Mouse (Mus musculus) kidney, embryonic 15.5 days (tissue): ENCODE measurements at regions not wholly inside any gene's neighbourhood (a gene's known extent, or its start where the extent isn't known, plus 50 kb on each side); places are given as distances from the start of the nearest gene placed in this dataset.

ENCODE experiments used
- ATAC-seq: fragments of 200-750 bp; cut with Nextera tagmentation; replicated peaks from 2 replicates; pipeline ENCODE4 v1.8.0; 2017; ENCODE audit warnings: moderate TSS enrichment; ENCODE audit not compliant: low FRiP score
- H3K27ac ChIP-seq: fragments of 300-500 bp; sonication (generic); 2 replicates; pipeline ENCODE4 v1.5.1; 2015; ENCODE audit warnings: mild to moderate bottlenecking, inconsistent platforms
- H3K27me3 ChIP-seq: fragments of 300-500 bp; sonication (generic); 2 replicates; pipeline ENCODE4 v1.6.1; 2015; ENCODE audit warnings: inconsistent platforms
- H3K36me3 ChIP-seq: fragments of 300-500 bp; sonication (generic); 2 replicates; pipeline ENCODE4 v1.6.1; 2015; ENCODE audit warnings: inconsistent platforms
- H3K4me1 ChIP-seq: fragments of 300-500 bp; sonication (generic); 2 replicates; pipeline ENCODE4 v1.6.1; 2015; ENCODE audit warnings: inconsistent platforms
- H3K4me2 ChIP-seq: fragments of 300-500 bp; sonication (generic); 2 replicates; pipeline ENCODE4 v1.6.1; 2015; ENCODE audit warnings: moderate library complexity, mild to moderate bottlenecking, inconsistent platforms
- H3K4me3 ChIP-seq: fragments of 300-500 bp; sonication (generic); replicated peaks from 2 replicates; pipeline ENCODE4 v1.5.1; 2015; ENCODE audit warnings: mild to moderate bottlenecking, inconsistent platforms
- H3K9ac ChIP-seq: fragments of 300-500 bp; sonication (generic); 2 replicates; pipeline ENCODE4 v1.6.1; 2015; ENCODE audit warnings: mild to moderate bottlenecking, inconsistent platforms
- H3K9me3 ChIP-seq: fragments of 300-500 bp; sonication (generic); replicated peaks from 2 replicates; pipeline ENCODE4 v1.6.1; 2016; ENCODE audit warnings: inconsistent platforms
- WGBS: fragments of 180-500 bp; shearing (Covaris S2); methylation state at CpG from one replicate; pipeline ENCODE4 v1.1.7; 2015; ENCODE audit warnings: mixed read lengths; 5-methylcytosine and 5-hydroxymethylcytosine counted together

- Histone ChIP-seq H3K36me3 (no peaks in the 10 kb centered on the region), H3K4me3 (no peak overlapping the region), H3K4me2 (no peak overlapping the region), H3K27me3 (no peaks in the 10 kb centered on the region), H3K27ac (no peak overlapping the region), H3K9me3 (no peaks in the 10 kb centered on the region), H3K4me1 (no peaks in the 10 kb centered on the region), H3K9ac (no peak overlapping the region)
- ATAC-seq, result no peak
- WGBS, result 44% methylated on average over 10 of the region's 10 CpGs
Measured at GRCm38 (mm10) chr10:45009676-45010075, 57.3 kb upstream of the Prep start.

- WGBS, result 77% methylated on average over 1 of the region's 1 CpGs
- Histone ChIP-seq H3K4me2 (no peak overlapping the region), H3K9ac (no peak overlapping the region), H3K36me3 (no peaks in the 10 kb centered on the region), H3K4me1 (no peaks in the 10 kb centered on the region), H3K27ac (no peak overlapping the region), H3K27me3 (no peaks in the 10 kb centered on the region), H3K9me3 (no peaks in the 10 kb centered on the region), H3K4me3 (no peak overlapping the region)
- ATAC-seq, result no peak
Measured at GRCm38 (mm10) chr10:45009235-45009634, 57.8 kb upstream of the Prep start.

- H3K36me3 ChIP-seq, result no peaks in the 10 kb centered on the region
- no peak overlapping the region for H3K9ac ChIP-seq
- no peaks in the 10 kb centered on the region for H3K9me3 ChIP-seq
- WGBS, result 81% methylated on average over 9 of the region's 9 CpGs
- H3K27me3 ChIP-seq, result peaks cover 3% of the 10 kb centered on the region; the same call in 1 of the 2 replicates
- H3K27ac ChIP-seq, result no peak overlapping the region
- no peak overlapping the region for H3K4me2 ChIP-seq
- no peak overlapping the region for H3K4me3 ChIP-seq
- peaks cover 9% of the 10 kb centered on the region for H3K4me1 ChIP-seq
- ATAC-seq, result no peak
Measured at GRCm38 (mm10) chr10:45004037-45004653, 62.9 kb upstream of the Prep start.

GRCm38 (mm10) chr10:45003344-45003681 lies 63.7 kb upstream of the Prep start:
- Histone ChIP-seq H3K27me3 (peaks cover 3% of the 10 kb centered on the region; the same call in 1 of the 2 replicates), H3K4me1 (peaks cover 9% of the 10 kb centered on the region), H3K36me3 (no peaks in the 10 kb centered on the region), H3K9me3 (no peaks in the 10 kb centered on the region), H3K4me2 (no peak overlapping the region), H3K27ac (no peak overlapping the region), H3K9ac (no peak overlapping the region), H3K4me3 (no peak overlapping the region)
- WGBS, result 52% methylated on average over 2 of the region's 2 CpGs
- ATAC-seq, result no peak

- Histone ChIP-seq H3K4me3 (no peak overlapping the region), H3K4me1 (peaks cover 9% of the 10 kb centered on the region), H3K4me2 (no peak overlapping the region), H3K9ac (no peak overlapping the region), H3K27ac (no peak overlapping the region), H3K36me3 (no peaks in the 10 kb centered on the region), H3K9me3 (no peaks in the 10 kb centered on the region), H3K27me3 (peaks cover 3% of the 10 kb centered on the region; the same call in 1 of the 2 replicates)
- 61% methylated on average over 8 of the region's 8 CpGs for WGBS
- ATAC-seq, result no peak
Measured at GRCm38 (mm10) chr10:45002637-45003343, 64.2 kb upstream of the Prep start.

- Histone ChIP-seq H3K9me3 (no peaks in the 10 kb centered on the region), H3K27me3 (peaks cover 3% of the 10 kb centered on the region; the same call in 1 of the 2 replicates), H3K4me2 (peak overlapping the region; percentile 63), H3K9ac (peak overlapping the region; percentile 49; the same call in 1 of the 2 replicates), H3K27ac (0 out of 2 replicates have a peak overlapping the region, but pooled peaks have one; percentile 41), H3K4me3 (peak overlapping the region; percentile 37), H3K4me1 (peaks cover 15% of the 10 kb centered on the region), H3K36me3 (no peaks in the 10 kb centered on the region)
- ATAC-seq, result 0 out of 2 replicates have a peak, but pooled peaks have one; percentile 27
- 44% methylated on average over 12 of the region's 12 CpGs for WGBS
Measured at GRCm38 (mm10) chr10:45000873-45001859, 65.8 kb upstream of the Prep start.

GRCm38 (mm10) chr10:45000027-45000840 lies 66.8 kb upstream of the Prep start:
- peaks cover 17% of the 10 kb centered on the region for H3K4me1 ChIP-seq
- H3K9me3 ChIP-seq, result no peaks in the 10 kb centered on the region
- H3K27me3 ChIP-seq, result peaks cover 3% of the 10 kb centered on the region; the same call in 1 of the 2 replicates
- 36% methylated on average over 18 of the region's 18 CpGs for WGBS
- no peaks in the 10 kb centered on the region for H3K36me3 ChIP-seq
- peak; percentile 49 for ATAC-seq
- H3K4me2 ChIP-seq, result peak overlapping the region; percentile 63
- peak overlapping the region; percentile 41; the same call in 1 of the 2 replicates for H3K27ac ChIP-seq
- peak overlapping the region; percentile 37 for H3K4me3 ChIP-seq
- peak overlapping the region; percentile 49 for H3K9ac ChIP-seq

GRCm38 (mm10) chr10:44997906-44998289 lies 69.1 kb upstream of the Prep start:
- H3K27ac ChIP-seq, result 0 out of 2 replicates have a peak overlapping the region, but pooled peaks have one; percentile 56
- H3K4me3 ChIP-seq, result peak overlapping the region; percentile 31
- peaks cover 24% of the 10 kb centered on the region for H3K4me1 ChIP-seq
- no peak overlapping the region for H3K9ac ChIP-seq
- no peak for ATAC-seq
- H3K4me2 ChIP-seq, result peak overlapping the region; percentile 58
- peaks cover 3% of the 10 kb centered on the region; the same call in 1 of the 2 replicates for H3K27me3 ChIP-seq
- H3K36me3 ChIP-seq, result no peaks in the 10 kb centered on the region
- H3K9me3 ChIP-seq, result no peaks in the 10 kb centered on the region
- 7% methylated on average over 4 of the region's 4 CpGs for WGBS

- Histone ChIP-seq H3K4me3 (peak overlapping the region; percentile 31), H3K9me3 (no peaks in the 10 kb centered on the region), H3K4me1 (peaks cover 24% of the 10 kb centered on the region), H3K36me3 (no peaks in the 10 kb centered on the region), H3K4me2 (peak overlapping the region; percentile 58), H3K27ac (peak overlapping the region; percentile 56; the same call in 1 of the 2 replicates), H3K27me3 (peaks cover 3% of the 10 kb centered on the region; the same call in 1 of the 2 replicates), H3K9ac (0 out of 2 replicates have a peak overlapping the region, but pooled peaks have one; percentile 33)
- peak; percentile 23 for ATAC-seq
- WGBS, result 9% methylated on average over 14 of the region's 14 CpGs
Measured at GRCm38 (mm10) chr10:44997184-44997905, 69.7 kb upstream of the Prep start.

GRCm38 (mm10) chr10:44995756-44996155 lies 71.2 kb upstream of the Prep start:
- H3K4me3 ChIP-seq, result no peak overlapping the region
- no peak for ATAC-seq
- H3K27ac ChIP-seq, result no peak overlapping the region
- no peaks in the 10 kb centered on the region for H3K36me3 ChIP-seq
- H3K9ac ChIP-seq, result no peak overlapping the region
- 78% methylated on average over 6 of the region's 6 CpGs for WGBS
- H3K4me2 ChIP-seq, result no peak overlapping the region
- H3K9me3 ChIP-seq, result no peaks in the 10 kb centered on the region
- H3K4me1 ChIP-seq, result peaks cover 24% of the 10 kb centered on the region
- no peaks in the 10 kb centered on the region for H3K27me3 ChIP-seq
